ENCODE assay signal across 23 mouse cellular contexts in genomic region chrX:17752823-17753222, GRCm38 (mm10).
DNase-seq lines count a peak whose midpoint lies in the region; ATAC-seq and TF ChIP-seq lines count a peak whose summit lies in the region.
"Had no signal": no experiment of that assay in that cellular context is flagged by ENCODE, and none has a peak within 500 bp of the region (broad histone marks: within the 10 kb centered on the region; RNA-seq: fewer than 3 reads in every experiment).

No protein-coding gene starts in this region.

- H3K4me2 ChIP-seq in CH12.LX (ENCODE audit: insufficient read depth, low read depth, poor library complexity, severe bottlenecking), result no peak overlapping the region
- H3K4me2 ChIP-seq: embryonic facial prominence, embryonic 12.5 days; forebrain, embryonic 12.5 days had no signal

- H3K4me3 ChIP-seq in CH12.LX (replicated peaks in 1 of 3; ENCODE audit: low read depth in 2 of 3, low read length in 2 of 3, poor library complexity in 1 of 3) (no peak overlapping the region), ES-E14 (ENCODE audit: insufficient read depth in 1 of 2, low read depth in 1 of 2, low read length in 2 of 2, poor library complexity in 1 of 2, severe bottlenecking in 1 of 2) (no peak overlapping the region)
- H3K4me3 ChIP-seq: embryonic facial prominence, embryonic 10.5 days; embryonic facial prominence, embryonic 12.5 days; erythroblast, embryonic 14.5 days; forebrain, embryonic 10.5 days; forebrain, embryonic 12.5 days had no signal

- H3K9me3 ChIP-seq in CH12.LX (replicated peaks; ENCODE audit: low read length), result no peaks in the 10 kb centered on the region
- no peaks in the 10 kb centered on the region for H3K9me3 ChIP-seq in ES-E14 (ENCODE audit: control insufficient read depth, insufficient read depth, low read depth, low read length)
- H3K9me3 ChIP-seq: embryonic facial prominence, embryonic 10.5 days; embryonic facial prominence, embryonic 12.5 days; forebrain, embryonic 10.5 days; forebrain, embryonic 12.5 days had no signal

- no peak for TF ChIP-seq EP300 in CH12.LX (IDR thresholded peaks at IDR 0.05; ENCODE audit: low read length)

- H3K36me3 ChIP-seq in CH12.LX (replicated peaks in 1 of 2; ENCODE audit: control insufficient read depth in 1 of 2, insufficient read depth in 1 of 2, low read length in 1 of 2), result no peaks in the 10 kb centered on the region
- H3K36me3 ChIP-seq in ES-E14 (ENCODE audit: control insufficient read depth, insufficient read depth, low read length, poor library complexity, severe bottlenecking), result no peaks in the 10 kb centered on the region
- H3K36me3 ChIP-seq: embryonic facial prominence, embryonic 10.5 days; embryonic facial prominence, embryonic 12.5 days; forebrain, embryonic 10.5 days; forebrain, embryonic 12.5 days had no signal

- dilution Hi-C loops in CH12.LX (cut with MboI; ENCODE audit: extremely low pct_ligation_motif_present, extremely low pct_unique_long_range_greater_than_20kb, low sequenced_read_pairs), result no loop called here

- H3K27ac ChIP-seq in CH12.LX (ENCODE audit: insufficient read depth, low read depth) (no peak overlapping the region), ES-E14 (ENCODE audit: insufficient read depth, low read depth, low read length, poor library complexity, severe bottlenecking) (no peak overlapping the region; the same call in 1 of the 2 replicates)
- H3K27ac ChIP-seq: embryonic facial prominence, embryonic 10.5 days; embryonic facial prominence, embryonic 12.5 days; forebrain, embryonic 10.5 days; forebrain, embryonic 12.5 days had no signal

- no peak for TF ChIP-seq CTCF in CH12.LX (conservative IDR thresholded peaks at IDR 0.05 in 1 of 2, IDR thresholded peaks at IDR 0.05 in 1 of 2; ENCODE audit: low read depth in 2 of 2, low read length in 2 of 2)

- no peak overlapping the region for H3K9ac ChIP-seq in CH12.LX (ENCODE audit: insufficient read depth, low read depth)
- H3K9ac ChIP-seq in ES-E14 (ENCODE audit: insufficient read depth, low read depth, low read length, poor library complexity, severe bottlenecking), result no peak overlapping the region
- H3K9ac ChIP-seq: embryonic facial prominence, embryonic 12.5 days; forebrain, embryonic 12.5 days had no signal

- H3K79me2 ChIP-seq in CH12.LX (replicated peaks; ENCODE audit: control insufficient read depth, extremely low read depth, insufficient read depth, poor library complexity, severe bottlenecking), result no peaks in the 10 kb centered on the region

- no peaks in the 10 kb centered on the region for H3K27me3 ChIP-seq in CH12.LX (replicated peaks)
- H3K27me3 ChIP-seq: embryonic facial prominence, embryonic 12.5 days; forebrain, embryonic 12.5 days had no signal

- ATAC-seq in erythroblast, adult 5-6 weeks (replicated peaks; ENCODE audit: low FRiP score, poor library complexity, severe bottlenecking), result no peak
- ATAC-seq: activated CD4-positive, CD25-positive, alpha-beta regulatory T cell, adult 4 months; CD4-positive, CD25-positive, alpha-beta regulatory T cell, adult 4 months; forebrain, embryonic 14.5 days; forebrain, embryonic 16.5 days had no signal

- in situ Hi-C loops in CH12.LX (cut with MboI; ENCODE audit: low pct_ligation_motif_present, low pct_unique_long_range_greater_than_20kb, low sequenced_read_pairs), result no loop called here
- in situ Hi-C loops in ES-E14 (cut with MboI; ENCODE audit: low sequenced_read_pairs in 2 of 2, unreplicated experiment in 2 of 2), result no loop called here

- H3K4me1 ChIP-seq in CH12.LX (ENCODE audit: control insufficient read depth in 1 of 2, insufficient read depth in 2 of 2) (no peaks in the 10 kb centered on the region), ES-E14 (ENCODE audit: control insufficient read depth in 2 of 2, insufficient read depth in 2 of 2, low read length in 2 of 2, poor library complexity in 1 of 2) (no peaks in the 10 kb centered on the region)
- H3K4me1 ChIP-seq: embryonic facial prominence, embryonic 10.5 days; embryonic facial prominence, embryonic 12.5 days; forebrain, embryonic 10.5 days; forebrain, embryonic 12.5 days had no signal

- DNase-seq in CH12.LX (ENCODE audit: extremely low read depth) (no peak), ES-E14 (ENCODE audit: low read depth, low spot score) (no peak)
- DNase-seq in spleen, adult 18-20 months, result no peak
- DNase-seq in spleen, postnatal 10 days (ENCODE audit: low spot score in 2 of 2), result no peak
- DNase-seq: adrenal gland, adult 2 months; adrenal gland, postnatal 10 days; adrenal gland, postnatal 25 days; B cell, adult 2 months; cerebellum, adult 11 months; cerebellum, adult 18-20 months; cerebellum, adult 8-10 months; cerebellum, adult 9-11 months; cerebellum, postnatal 14 days had no signal

- TF ChIP-seq POLR2A in CH12.LX (IDR thresholded peaks at IDR 0.05; ENCODE audit: low read depth, low read length), result no peak

- no peak for TF ChIP-seq RAD21 in CH12.LX (IDR thresholded peaks at IDR 0.05; ENCODE audit: low read depth, low read length)

TF ChIP-seq in CH12.LX, 34 proteins besides CTCF, POLR2A, EP300 and RAD21:
- TF ChIP-seq CHD1 (IDR thresholded peaks at IDR 0.05; ENCODE audit: low read depth, low read length) (no peak), ZNF384 (IDR thresholded peaks at IDR 0.05; ENCODE audit: low read depth, low read length) (peak; percentile 29; the same call in 1 of the 2 replicates), USF2 (conservative IDR thresholded peaks at IDR 0.05; ENCODE audit: low read depth, low read length) (no peak)

TF ChIP-seq in ES-E14, 5 proteins besides CTCF, POLR2A, EP300 and RAD21:
- TF ChIP-seq ZNF384 (IDR thresholded peaks at IDR 0.05; ENCODE audit: low read depth, low read length) (peak; percentile 83), ZC3H11A (IDR thresholded peaks at IDR 0.05; ENCODE audit: borderline replicate concordance, low read depth, low read length) (no peak)
TF ChIP-seq in ES-E14: peak in this region for 1.
